Mouse (Mus musculus) large intestine, adult 2 months (tissue): ENCODE measurements around the gene Adamts13. TPM values are rescaled to one million over a fixed set of nuclear protein-coding genes. Genes with fewer than 3 reads are reported as not detected.

Experiments
- DNase-seq: peaks from one replicate; pipeline ENCODE4 v3.0.0-alpha.2; 2012; ENCODE audit warnings: low read depth, low spot score
- WGBS: fragments of 180-500 bp; shearing (Covaris S2); methylation state at CpG from one replicate; pipeline ENCODE4 v1.1.7; 2018; 5-methylcytosine and 5-hydroxymethylcytosine counted together
- polyA plus RNA-seq: library from polyadenylated mRNA; depleted of rRNA; stranded (reverse); fragments of >200 nt; gene quantifications from 2 replicates; pipeline ENCODE4 v1.2.3, GENCODE M21; 2012

Gene Adamts13
- polyA plus RNA-seq, 1 experiment, result 0.43 TPM

DNA sequence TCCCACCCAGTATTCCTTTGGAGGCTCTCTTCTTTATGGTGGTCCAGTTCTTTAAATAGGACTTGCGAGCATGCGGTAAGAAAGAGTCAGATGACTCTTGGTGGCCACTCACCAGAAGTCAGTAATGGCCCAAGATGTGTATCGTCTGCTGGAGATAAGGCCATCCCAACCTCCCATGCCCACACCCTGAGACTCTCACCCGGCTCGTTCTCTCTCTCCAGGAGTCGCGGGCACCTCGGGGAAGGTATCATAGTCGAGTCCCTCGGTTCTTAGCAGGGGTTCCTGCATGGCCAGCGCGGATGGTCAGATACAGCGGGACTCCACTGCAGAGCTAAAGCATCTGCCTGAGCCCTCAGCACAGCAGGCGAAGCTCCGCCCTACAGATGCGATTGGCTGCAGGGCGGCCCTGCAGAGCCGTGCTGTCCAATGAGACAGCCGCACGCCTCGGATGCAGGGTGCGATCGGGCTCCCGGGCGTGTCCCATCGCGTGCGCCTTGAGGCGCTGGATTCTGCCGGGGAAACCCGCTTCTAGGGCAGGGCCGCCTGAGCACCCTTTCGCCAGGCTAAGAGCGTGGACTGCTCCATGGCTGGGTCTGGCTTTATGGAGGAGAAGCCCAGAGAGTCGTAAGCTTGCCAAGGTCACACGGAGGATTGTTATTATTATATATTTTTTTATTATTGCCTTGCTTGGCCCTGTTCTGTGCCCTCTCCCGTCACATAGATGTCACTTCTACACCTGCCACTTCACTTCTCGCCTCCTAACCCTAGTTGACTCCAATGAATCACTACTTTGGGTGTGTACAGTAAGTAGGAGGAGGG is 54.6 kb downstream of the Adamts13 start, which contains the start of gene Slc2a6:
TSS of gene Slc2a6 (minus strand) at position 381 of the 819 bp plus-strand sequence.
- DNase-seq, result peak; percentile 66
- 3% methylated on average over 38 of the region's 38 CpGs for WGBS

- 32% methylated on average over 4 of the region's 4 CpGs for WGBS
- peak; percentile 27 for DNase-seq
These were observed 55.3 kb downstream of the Adamts13 start for GRCm38 (mm10) chr2:27028437-27029015.

DNA sequence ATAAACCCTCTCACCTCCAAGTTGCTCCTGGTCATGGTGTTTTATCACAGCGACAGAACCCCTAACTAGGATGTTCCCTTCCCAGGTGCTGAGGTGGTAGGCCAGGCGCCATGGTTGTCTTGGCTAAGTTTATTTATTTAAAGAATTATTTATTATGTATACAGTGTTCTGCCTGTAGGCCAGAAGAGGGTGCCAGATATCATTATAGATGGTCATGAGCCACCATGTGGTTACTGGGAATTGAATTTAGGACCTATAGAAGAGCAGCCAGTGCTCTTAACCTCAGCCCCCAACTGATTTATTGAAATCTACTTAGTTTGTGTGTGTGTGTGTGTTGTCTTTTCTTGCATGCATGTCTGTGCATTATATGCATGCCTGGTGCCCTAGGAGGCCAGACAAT is 59.1 kb downstream of the Adamts13 start:
- no peak for DNase-seq
- 50% methylated on average over 2 of the region's 2 CpGs for WGBS

DNA sequence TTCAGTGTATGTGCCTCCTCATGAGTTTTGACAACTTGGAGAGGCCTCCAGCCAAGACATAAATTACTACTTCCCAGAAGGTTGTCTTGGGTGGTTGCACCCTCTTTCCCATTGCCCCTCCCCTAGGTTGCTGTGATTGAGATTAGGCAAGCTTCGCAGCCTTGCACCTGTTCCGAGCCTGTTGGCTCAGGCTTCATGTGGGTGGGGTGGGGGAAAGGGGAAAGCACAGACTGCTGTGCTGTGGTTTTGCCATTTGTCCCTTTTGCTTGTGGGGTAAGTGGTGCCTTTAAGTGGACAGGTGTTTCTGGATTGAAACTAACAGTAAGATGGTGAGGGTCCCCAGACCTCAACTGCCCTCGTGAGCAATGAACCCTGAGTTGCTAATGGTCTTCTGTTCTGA is 62.8 kb downstream of the Adamts13 start:
- no peak for DNase-seq
- WGBS, result 23% methylated on average over 3 of the region's 3 CpGs

- 65% methylated on average over 4 of the region's 4 CpGs for WGBS
- DNase-seq, result no peak
These were observed 63.8 kb downstream of the Adamts13 start for GRCm38 (mm10) chr2:27037008-27037407.

- 1% methylated on average over 3 of the region's 3 CpGs for WGBS
- DNase-seq, result peak; percentile 32
These were observed 65.4 kb downstream of the Adamts13 start for GRCm38 (mm10) chr2:27038596-27038995.

GRCm38 (mm10) chr2:27039286-27039685 is 66.1 kb downstream of the Adamts13 start:
- no peak for DNase-seq
- WGBS, result 18% methylated on average over 1 of the region's 1 CpGs

GRCm38 (mm10) chr2:27042131-27042844 is 69.1 kb downstream of the Adamts13 start:
- 67% methylated on average over 8 of the region's 8 CpGs for WGBS

DNA sequence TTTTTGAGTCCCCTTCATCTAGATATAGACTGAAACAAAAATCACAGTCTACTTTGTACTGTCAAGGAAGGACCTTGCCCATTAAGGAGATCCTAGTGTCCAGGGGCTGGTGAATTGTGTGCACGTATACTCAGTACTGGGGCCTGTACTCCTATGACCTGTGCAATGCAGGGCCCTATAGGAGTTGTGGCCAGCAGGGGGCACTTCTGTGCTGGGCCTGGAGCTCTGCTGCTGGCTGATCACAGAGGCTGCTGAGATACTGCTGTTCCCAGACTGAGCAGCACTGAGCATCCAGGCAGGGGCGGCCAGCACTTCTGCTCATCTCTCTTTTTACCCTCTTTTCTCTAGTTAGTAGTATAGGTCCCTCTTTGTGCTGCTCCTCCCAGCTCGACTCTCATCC is 70.2 kb downstream of the Adamts13 start:
- WGBS, result 33% methylated on average over 3 of the region's 3 CpGs

More at GRCm38 (mm10) chr2:27042131-27042844, 69.1 kb downstream of the Adamts13 start:
- no peak for DNase-seq

GRCm38 (mm10) chr2:27044166-27044565 is 71.0 kb downstream of the Adamts13 start:
- WGBS, result 72% methylated on average over 4 of the region's 4 CpGs
- DNase-seq, result no peak

More for the DNA sequence above, 70.2 kb downstream of the Adamts13 start:
- DNase-seq, result no peak

DNA sequence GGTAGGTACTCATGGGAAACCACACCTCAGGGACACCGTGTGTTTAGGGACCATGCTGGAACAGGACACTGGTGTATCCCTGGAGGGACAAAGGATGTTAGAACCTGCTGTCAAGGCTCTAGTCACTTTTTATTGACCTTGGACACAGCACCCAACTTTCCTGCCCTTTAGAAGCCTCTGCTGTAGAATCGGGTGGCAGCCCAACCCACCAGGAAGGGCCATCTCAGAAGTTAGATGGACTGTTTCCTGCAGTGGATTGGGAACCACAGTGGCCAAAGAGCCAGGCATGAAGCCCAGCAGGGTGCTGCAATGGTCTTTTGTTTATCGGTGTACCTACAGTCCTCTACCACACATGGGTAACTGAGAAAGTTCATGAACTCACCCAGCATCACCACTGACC is 71.4 kb downstream of the Adamts13 start:
- WGBS, result 62% methylated on average over 3 of the region's 3 CpGs
- DNase-seq, result no peak

GRCm38 (mm10) chr2:27045979-27046770 is 73.0 kb downstream of the Adamts13 start:
- 46% methylated on average over 8 of the region's 8 CpGs for WGBS
- DNase-seq, result no peak

- WGBS, result 26% methylated on average over 6 of the region's 6 CpGs
- no peak for DNase-seq
These were observed 76.2 kb downstream of the Adamts13 start for GRCm38 (mm10) chr2:27049408-27049807.

GRCm38 (mm10) chr2:27058251-27058650 is 85.0 kb downstream of the Adamts13 start:
- 25% methylated on average over 4 of the region's 4 CpGs for WGBS
- no peak for DNase-seq

DNA sequence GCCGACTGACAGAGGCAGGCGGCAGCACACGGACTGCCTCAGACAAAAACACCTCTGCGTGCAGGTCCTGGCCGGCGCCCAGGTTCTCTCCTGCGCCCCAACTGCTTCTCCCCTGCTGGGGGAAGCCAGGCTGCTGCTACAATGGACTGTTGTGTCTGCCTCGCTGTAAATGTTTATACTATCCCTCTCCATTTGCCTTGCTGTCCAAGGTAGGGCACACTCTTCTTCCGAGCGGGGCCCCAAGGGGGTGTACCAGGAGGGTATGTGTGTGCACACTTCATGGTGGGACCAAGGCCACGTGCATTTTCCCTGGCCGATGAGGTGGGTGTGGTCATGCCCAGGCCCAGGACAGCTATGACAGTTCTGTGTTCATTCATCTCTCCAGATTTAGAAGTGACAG is 85.5 kb downstream of the Adamts13 start:
- no peak for DNase-seq
- 7% methylated on average over 12 of the region's 12 CpGs for WGBS

- WGBS, result 73% methylated on average over 9 of the region's 9 CpGs
- DNase-seq, result no peak
These were observed 86.0 kb downstream of the Adamts13 start for GRCm38 (mm10) chr2:27059187-27059586.
